Mouse (Mus musculus) lung, adult 2 months (tissue): ENCODE measurements at regions not wholly inside any gene's neighbourhood (a gene's known extent, or its start where the extent isn't known, plus 50 kb on each side); places are given as distances from the start of the nearest gene placed in this dataset.

Experiments
- DNase-seq: peaks from one replicate; pipeline ENCODE4 v3.0.0; 2022
- H3K4me1 ChIP-seq: fragments of 200-500 bp; 2 replicates; pipeline ENCODE4 v1.6.1; 2011; ENCODE audit warnings: low read length; ENCODE audit not compliant: control insufficient read depth, insufficient read depth
- H3K4me3 ChIP-seq: fragments of 200-500 bp; replicated peaks from 2 replicates; pipeline ENCODE3; 2011; ENCODE audit warnings: low read depth, mild to moderate bottlenecking, control low read depth, low read length; ENCODE audit errors: extremely low read depth
- CTCF ChIP-seq: fragments of 200-500 bp; IDR thresholded peaks from 2 replicates; pipeline ENCODE4 v1.5.1; 2011; ENCODE audit warnings: mild to moderate bottlenecking, low read length, control low read depth; ENCODE audit not compliant: insufficient read depth
- POLR2A ChIP-seq: fragments of 200-500 bp; IDR thresholded peaks from 2 replicates; pipeline ENCODE4 v1.6.1; 2011; ENCODE audit warnings: low read depth, mild to moderate bottlenecking, control low read depth, low read length, borderline replicate concordance; ENCODE audit errors: extremely low read depth
- WGBS: fragments of 180-500 bp; shearing (Covaris S2); methylation state at CpG from one replicate; pipeline ENCODE4 v1.1.7; 2018; 5-methylcytosine and 5-hydroxymethylcytosine counted together

GRCm38 (mm10) chr8:103381575-103381974 is 596.1 kb upstream of the Cdh11 start:
- WGBS, result 57% methylated on average over 3 of the region's 3 CpGs
- no peak overlapping the region for H3K4me3 ChIP-seq
- DNase-seq, result no peak
- H3K4me1 ChIP-seq, result no peaks in the 10 kb centered on the region; the same call in 1 of the 2 replicates
- TF ChIP-seq CTCF, result no peak
- TF ChIP-seq POLR2A, result no peak

DNA sequence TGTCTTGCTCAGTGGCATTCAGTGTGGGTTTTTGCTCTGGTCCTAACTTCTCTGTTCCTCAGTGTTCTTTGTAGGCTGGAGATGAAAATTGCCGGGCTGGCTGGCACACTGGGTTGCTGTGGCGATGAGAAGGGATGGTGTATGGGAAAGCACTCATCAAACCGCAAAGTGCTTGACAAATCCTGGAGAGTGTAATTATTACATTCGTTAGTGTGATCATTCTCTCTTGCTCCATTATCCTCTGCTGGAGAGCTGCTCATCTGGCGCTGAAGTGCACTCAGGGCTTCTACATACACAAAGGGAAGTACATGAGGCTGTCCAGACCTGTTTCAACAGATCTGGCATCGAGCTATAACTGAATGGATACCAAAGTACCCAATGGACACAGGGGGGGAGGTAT is 605.9 kb upstream of the Cdh11 start:
- TF ChIP-seq POLR2A (no peak), CTCF (no peak)
- 81% methylated on average over 6 of the region's 6 CpGs for WGBS
- H3K4me3 ChIP-seq, result no peak overlapping the region
- no peaks in the 10 kb centered on the region for H3K4me1 ChIP-seq
- DNase-seq, result no peak

DNA sequence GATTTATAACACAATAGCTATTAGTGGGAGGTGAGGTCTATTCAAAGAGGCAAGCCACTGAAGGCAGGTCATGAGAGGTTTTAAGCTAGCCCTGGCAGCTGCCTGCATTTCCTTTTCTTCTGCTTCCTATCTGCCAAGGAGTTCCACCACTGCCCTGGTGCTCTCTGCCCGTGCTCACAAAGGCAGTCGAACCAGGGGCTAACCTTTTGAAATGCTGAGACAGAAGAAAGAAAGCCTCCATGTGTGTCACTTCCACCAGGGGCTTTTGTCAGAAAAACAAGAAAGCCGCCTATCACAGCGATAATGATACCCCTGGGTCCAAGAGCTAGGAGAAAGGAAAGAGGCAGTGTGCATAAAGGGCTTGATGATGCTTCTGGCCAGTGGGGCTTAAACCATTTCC is 609.9 kb upstream of the Cdh11 start:
- no peak for TF ChIP-seq CTCF
- TF ChIP-seq POLR2A, result no peak
- DNase-seq, result no peak
- WGBS, result 47% methylated on average over 4 of the region's 4 CpGs
- no peak overlapping the region for H3K4me3 ChIP-seq
- no peaks in the 10 kb centered on the region for H3K4me1 ChIP-seq

- no peaks in the 10 kb centered on the region for H3K4me1 ChIP-seq
- TF ChIP-seq POLR2A (no peak), CTCF (no peak)
Measured at GRCm38 (mm10) chr8:103398179-103398578, 612.7 kb upstream of the Cdh11 start.

DNA sequence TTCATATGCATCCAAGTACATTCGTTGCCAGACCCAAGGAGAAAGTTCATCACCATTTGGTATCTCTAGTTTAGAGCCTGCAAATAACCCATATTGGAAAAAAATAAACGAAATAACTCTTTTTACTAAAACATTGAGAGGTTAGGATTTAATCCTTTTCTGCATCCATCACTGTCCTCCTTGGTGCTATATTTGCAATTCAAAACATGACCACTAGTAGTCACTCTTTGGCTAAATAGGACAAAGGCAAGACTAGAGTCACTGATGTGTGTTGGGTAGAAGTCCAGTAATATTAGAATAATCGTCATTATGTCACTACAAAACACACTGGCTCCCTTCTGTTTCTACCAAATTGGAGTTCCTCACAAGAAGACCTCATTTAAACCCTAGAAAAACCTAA is 614.0 kb upstream of the Cdh11 start:
- Histone ChIP-seq H3K4me1 (no peaks in the 10 kb centered on the region), H3K4me3 (no peak overlapping the region)
- no peak for DNase-seq
- no peak for TF ChIP-seq CTCF
- no peak for TF ChIP-seq POLR2A
- WGBS, result 80% methylated on average over 3 of the region's 3 CpGs

More at GRCm38 (mm10) chr8:103398179-103398578, 612.7 kb upstream of the Cdh11 start:
- no peak for DNase-seq
- H3K4me3 ChIP-seq, result no peak overlapping the region
- WGBS, result 87% methylated on average over 3 of the region's 3 CpGs

DNA sequence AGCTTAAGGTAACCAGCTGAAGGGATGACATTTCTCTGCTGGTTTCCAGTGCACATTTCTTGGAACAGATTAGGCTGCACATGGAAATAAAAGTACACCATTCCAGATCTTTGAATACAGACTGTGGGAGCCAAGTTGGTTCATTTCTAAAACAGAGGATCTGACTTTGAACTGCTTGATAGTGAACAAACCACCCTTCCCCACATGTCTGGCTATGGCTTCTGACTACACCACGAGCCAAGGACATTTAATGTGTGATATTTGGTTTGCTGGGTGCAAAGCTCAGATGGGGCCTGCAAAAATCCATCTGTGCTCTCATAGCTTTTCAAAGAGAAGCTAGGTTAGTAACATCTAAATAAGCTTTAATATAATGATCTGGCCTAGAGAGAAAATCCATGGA is 614.7 kb upstream of the Cdh11 start:
- DNase-seq, result no peak
- TF ChIP-seq CTCF (no peak), POLR2A (no peak)
- Histone ChIP-seq H3K4me3 (no peak overlapping the region), H3K4me1 (no peaks in the 10 kb centered on the region)
- 55% methylated on average over 1 of the region's 1 CpGs for WGBS

- 65% methylated on average over 3 of the region's 3 CpGs for WGBS
- no peaks in the 10 kb centered on the region for H3K4me1 ChIP-seq
- no peak overlapping the region for H3K4me3 ChIP-seq
- no peak for DNase-seq
- TF ChIP-seq POLR2A (no peak), CTCF (no peak)
Measured at GRCm38 (mm10) chr8:103402731-103403130, 617.3 kb upstream of the Cdh11 start.

- TF ChIP-seq CTCF (no peak), POLR2A (no peak)
- DNase-seq, result no peak
- WGBS, result 83% methylated on average over 4 of the region's 4 CpGs
Measured at GRCm38 (mm10) chr8:103403826-103404225, 618.4 kb upstream of the Cdh11 start.

GRCm38 (mm10) chr8:103405787-103406186 is 620.3 kb upstream of the Cdh11 start:
- Histone ChIP-seq H3K4me1 (no peaks in the 10 kb centered on the region), H3K4me3 (no peak overlapping the region)
- DNase-seq, result no peak
- 49% methylated on average over 12 of the region's 12 CpGs for WGBS
- TF ChIP-seq CTCF (no peak), POLR2A (no peak)

More at GRCm38 (mm10) chr8:103403826-103404225, 618.4 kb upstream of the Cdh11 start:
- no peak overlapping the region for H3K4me3 ChIP-seq
- no peaks in the 10 kb centered on the region for H3K4me1 ChIP-seq

DNA sequence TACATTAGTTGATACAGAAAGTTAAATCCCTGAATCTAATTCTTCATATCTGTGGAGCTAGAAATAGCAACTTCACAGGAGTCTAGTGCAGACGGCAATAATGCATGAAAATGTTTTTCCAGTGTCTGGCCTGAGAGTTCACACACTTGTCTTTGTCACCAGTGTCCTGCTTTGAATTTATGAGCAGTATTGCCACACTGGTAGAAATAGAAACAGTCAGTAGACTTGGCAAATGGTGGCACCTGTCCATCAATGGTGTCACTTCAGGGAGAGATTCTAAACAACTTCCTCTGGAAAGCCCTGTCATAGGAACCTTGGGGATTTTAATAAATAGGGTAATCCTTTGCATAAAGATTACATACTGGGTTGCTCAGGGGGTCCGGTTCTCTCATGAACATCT is 621.5 kb upstream of the Cdh11 start:
- Histone ChIP-seq H3K4me1 (no peaks in the 10 kb centered on the region), H3K4me3 (no peak overlapping the region)
- DNase-seq, result no peak
- no peak for TF ChIP-seq POLR2A
- TF ChIP-seq CTCF, result no peak
- WGBS, result 71% methylated on average over 2 of the region's 2 CpGs
